Mouse (Mus musculus) testis, postnatal 14 days (tissue): ENCODE measurements around the gene Abhd12.
"Not testable (repeated sequence)": the region's sequence is repeated elsewhere in the genome, so short reads cannot be mapped to it uniquely, and the experiment has no call there.

Experiments
- DNase-seq: peaks from one replicate; pipeline ENCODE4 v3.0.0; 2021; ENCODE audit warnings: low spot score

The Abhd12 gene

DNA sequence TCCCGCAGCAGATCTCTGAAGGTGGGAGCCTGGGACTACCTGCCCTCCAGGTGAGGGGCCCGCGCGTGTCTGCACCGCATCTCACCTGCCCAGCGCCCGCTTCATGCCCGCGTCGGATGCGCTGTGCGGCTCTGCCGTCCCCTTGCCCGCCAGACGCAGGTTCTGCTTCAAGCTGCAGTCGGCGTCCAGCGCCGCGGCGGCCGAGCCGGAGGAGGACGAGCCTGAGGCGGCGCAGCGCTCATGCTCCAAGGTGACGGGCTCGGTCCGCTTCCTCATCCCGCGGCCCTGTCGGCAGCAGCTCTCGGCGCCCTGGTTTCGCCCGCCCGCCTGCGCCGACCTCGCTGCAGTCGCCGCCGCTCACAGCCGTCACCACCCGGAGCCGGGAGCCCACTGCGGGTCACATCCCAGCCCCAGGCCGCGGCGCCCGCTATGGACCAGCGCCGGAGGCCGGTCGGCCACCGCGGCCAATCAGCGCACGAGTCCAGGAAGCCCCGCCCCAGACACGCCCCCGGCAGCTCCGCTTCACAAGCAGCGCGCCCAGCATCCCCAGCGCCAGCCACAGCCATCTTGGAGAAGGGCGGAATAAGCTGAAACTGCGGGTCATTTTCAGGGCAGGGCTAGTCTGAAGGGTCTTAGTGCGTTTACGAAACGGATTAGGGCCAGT is at the start of gene Abhd12:
Gene Abhd12, minus strand, starts transcription at position 470 of the 664 bp plus-strand sequence.
- peak; percentile 98 for DNase-seq

GRCm38 (mm10) chr2:150951201-150951600 is 46.7 kb upstream of the Abhd12 start:
- DNase-seq, result no peak

GRCm38 (mm10) chr2:150950056-150950455 is 45.5 kb upstream of the Abhd12 start:
- no peak for DNase-seq

DNA sequence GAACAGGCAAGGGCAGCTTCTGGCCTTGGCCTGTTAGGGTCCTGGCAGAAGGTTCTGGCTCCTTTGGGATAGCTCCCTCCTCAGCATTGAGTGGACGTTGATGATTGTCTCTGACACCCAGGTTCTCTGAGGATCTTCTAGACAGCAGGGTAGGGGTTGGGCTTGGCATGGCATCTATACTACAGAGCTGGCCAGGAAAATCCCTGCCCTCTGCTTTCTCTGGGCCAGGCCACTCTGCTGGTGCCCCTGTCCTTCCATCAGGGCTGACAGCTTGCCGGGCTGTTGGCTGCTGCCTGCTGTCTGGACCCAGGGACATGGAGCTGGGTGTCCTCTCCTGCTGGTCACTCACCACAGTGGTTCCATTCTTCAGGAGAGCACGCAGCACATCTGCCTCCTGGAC is 45.1 kb upstream of the Abhd12 start:
- no peak for DNase-seq

DNA sequence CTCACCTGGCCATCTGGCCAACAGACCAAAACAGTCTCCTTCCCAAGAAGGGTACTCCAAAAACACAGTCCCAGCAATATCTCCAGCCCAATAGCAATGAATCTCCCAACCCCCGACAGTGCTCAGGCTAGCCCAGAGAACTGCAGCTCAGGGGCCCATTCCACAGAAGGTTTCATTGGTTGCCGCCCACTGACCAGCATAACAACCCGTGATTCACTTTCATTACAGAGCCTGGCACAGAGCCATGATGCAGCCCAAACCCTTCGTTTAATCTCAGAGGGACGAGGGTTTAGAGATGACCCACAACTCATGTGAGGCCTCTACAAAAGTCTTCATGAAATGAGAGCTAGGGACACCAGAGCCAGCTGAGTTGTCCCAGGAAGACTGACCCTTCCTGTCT is 44.2 kb upstream of the Abhd12 start:
- DNase-seq, result no peak

- DNase-seq, result not testable (repeated sequence)
Observed at GRCm38 (mm10) chr2:150947880-150948611, 43.5 kb upstream of the Abhd12 start.

DNA sequence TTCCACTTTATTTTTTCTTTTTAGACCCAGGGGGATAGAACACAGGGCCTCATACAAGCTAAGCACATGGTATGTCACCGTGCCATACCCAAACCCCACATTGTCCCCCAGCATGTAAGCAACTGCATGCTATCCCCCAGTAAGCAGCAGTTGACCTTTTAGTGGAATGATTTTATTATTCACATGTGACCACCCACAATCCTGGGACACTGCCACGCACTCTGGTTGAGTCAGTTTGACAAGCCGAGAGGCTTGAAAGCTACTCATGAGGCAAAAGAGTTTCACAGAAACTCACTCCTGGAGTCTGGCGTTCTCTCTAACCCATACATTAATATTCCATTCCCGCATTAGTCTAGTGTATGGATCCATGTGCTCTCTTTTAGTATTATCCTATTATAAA is 42.8 kb upstream of the Abhd12 start:
- DNase-seq, result not testable (repeated sequence)

DNA sequence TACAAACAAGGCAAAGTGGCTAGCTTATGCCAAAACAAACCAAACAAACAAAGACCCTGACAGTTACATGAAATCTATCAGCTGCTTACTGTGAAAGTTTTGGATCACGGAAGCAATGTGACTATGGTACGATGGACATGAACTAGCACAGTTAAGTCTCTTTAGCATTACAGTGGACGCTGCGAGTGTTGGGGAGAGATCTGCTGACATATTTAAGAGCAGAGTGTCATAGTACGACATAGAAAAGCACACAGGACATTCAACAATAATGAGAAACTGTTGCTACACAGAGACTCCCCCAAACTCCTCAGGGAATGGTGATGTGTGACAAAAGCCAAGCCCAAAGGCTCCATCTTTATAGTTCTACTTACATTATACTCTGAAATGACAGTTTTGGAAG is 39.5 kb upstream of the Abhd12 start:
- no peak for DNase-seq

GRCm38 (mm10) chr2:150934659-150935058 is 30.1 kb upstream of the Abhd12 start:
- no peak for DNase-seq

DNA sequence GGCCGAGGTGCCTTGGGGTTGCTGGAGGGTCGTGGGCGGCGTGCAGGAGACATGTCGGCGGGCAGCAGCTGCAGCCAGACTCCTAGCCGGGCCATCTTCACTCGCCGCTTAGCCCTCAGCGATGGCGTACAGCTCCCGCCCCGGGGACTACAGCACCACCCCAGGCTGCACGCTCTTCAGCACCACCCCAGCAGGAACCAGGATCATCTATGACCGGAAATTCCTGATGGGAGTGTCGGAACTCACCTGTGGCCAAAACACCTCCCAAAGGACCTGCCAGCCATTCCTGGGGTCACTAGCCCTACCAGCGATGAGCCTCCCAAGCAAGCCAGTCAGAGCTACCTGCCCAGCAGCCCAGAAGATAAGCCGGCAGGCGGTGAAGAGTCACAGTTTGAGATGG is 28.9 kb upstream of the Abhd12 start:
- no peak for DNase-seq

DNA sequence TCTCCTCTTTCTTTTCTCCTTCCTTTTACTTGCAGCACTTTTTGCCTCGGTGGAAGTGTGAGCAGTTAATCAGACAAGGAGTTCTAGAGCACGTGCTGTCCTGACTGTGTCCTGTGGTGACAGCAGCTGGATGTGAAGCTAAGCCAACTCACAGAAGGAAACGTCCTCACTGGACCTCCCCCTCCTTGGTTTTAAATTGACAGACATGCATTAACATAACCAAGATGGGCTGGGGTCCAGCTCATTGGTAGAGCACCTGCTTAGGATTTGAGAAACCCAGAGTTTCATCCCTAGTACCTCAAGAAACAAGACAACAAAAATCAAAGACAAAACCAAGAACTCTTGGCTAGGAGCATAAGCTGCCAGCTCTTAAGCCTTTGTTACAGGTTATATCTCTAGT is 26.3 kb upstream of the Abhd12 start:
- no peak for DNase-seq

DNA sequence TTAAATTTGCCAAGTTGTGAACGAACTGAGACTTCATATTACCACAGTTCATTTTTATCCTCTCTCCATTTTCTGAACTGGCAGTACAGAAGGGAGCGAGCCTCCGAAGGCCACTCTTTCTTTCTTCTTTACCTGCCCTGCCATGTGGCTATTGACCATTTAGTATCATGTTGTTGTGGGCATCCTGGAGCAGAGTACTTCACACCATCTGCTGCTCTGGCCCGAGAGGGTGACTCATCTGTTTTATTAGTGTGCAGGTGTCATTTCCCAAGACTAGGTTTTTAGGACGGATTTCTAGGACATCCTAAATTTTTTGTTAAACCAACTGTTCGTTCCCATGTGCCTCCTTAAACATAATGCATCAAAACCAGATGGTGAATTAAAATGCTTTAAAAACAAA is 24.6 kb upstream of the Abhd12 start:
- no peak for DNase-seq

DNA sequence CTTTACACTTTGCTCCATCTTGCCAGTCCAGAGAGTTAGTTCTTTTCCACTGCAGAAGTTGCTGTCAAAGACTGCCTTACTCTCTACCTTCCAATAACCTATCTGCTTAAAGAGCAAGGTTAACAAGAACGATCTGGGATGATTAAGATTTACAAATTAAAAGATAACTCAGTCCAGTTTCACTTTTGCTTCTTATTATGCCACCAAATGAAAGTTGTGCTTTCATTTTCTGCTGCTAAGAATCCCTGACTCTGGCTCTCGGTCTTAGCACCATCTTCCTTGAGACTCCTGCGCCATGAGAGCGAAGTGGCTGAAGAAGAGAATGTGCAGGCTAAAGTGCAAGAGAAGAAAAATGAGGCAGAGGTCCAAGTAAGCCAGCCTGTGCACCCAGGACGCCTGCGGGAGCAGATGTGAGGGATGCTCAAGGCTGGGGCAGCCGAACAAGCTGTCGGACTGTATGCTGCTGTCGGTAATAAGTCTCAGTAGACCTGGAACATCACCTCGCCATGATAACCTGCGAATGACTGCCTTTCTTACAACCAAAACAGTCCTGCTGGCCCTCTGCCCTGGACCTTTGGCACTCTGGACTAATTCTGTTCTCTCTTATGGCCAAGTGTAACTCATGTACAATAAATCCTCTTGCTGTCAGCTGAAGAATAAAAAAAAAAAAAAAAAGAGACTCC is 22.6 kb upstream of the Abhd12 start:
- DNase-seq, result no peak

DNA sequence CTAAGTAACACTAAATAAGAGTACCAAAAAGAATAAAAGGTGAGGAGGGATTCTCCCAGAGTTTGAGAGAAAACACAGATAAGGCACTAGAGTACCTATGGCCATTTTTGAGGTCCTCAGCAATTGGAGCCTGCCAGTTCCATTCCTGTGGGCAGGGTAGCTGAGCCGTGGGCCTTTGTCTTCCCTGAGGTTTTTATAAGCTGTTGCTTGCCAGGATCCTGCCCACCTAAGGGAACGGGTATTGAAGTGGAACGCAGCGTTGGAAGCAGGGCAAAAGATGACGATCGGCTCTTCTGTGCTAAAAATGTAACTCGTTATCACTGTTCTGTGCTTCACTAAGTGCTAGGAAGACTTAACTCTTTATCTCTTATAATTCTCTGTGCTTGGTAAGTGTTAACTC is 19.0 kb upstream of the Abhd12 start:
- DNase-seq, result no peak

- DNase-seq, result no peak
Observed at GRCm38 (mm10) chr2:150923026-150923425, 18.5 kb upstream of the Abhd12 start.

- DNase-seq, result no peak
Observed at GRCm38 (mm10) chr2:150922165-150922564, 17.6 kb upstream of the Abhd12 start.

DNA sequence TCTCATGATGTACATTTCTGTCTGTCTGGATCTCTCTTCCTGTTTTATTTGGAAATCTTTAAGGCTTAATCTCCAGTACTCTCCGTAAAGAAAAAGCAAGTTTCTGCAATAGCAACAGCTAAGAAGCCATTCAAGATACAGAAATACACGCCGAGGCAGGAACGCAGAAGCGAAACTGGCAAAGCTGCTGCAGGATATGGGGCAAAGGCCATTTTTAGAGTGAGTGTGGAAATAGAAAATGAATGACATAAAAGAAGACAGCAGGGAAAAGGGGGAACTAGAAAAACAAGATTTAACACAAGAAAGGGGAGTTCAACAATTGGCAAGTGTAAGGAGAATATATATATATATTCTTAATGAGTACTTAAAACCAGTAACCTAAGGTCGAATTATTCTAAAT is 17.2 kb upstream of the Abhd12 start:
- no peak for DNase-seq

- no peak for DNase-seq
Observed at GRCm38 (mm10) chr2:150920543-150920942, 16.0 kb upstream of the Abhd12 start.

- no peak for DNase-seq
Observed at GRCm38 (mm10) chr2:150918720-150919119, 14.2 kb upstream of the Abhd12 start.

GRCm38 (mm10) chr2:150915786-150916185 is 11.2 kb upstream of the Abhd12 start:
- no peak for DNase-seq

GRCm38 (mm10) chr2:150914781-150915515 is 10.4 kb upstream of the Abhd12 start:
- DNase-seq, result no peak

DNA sequence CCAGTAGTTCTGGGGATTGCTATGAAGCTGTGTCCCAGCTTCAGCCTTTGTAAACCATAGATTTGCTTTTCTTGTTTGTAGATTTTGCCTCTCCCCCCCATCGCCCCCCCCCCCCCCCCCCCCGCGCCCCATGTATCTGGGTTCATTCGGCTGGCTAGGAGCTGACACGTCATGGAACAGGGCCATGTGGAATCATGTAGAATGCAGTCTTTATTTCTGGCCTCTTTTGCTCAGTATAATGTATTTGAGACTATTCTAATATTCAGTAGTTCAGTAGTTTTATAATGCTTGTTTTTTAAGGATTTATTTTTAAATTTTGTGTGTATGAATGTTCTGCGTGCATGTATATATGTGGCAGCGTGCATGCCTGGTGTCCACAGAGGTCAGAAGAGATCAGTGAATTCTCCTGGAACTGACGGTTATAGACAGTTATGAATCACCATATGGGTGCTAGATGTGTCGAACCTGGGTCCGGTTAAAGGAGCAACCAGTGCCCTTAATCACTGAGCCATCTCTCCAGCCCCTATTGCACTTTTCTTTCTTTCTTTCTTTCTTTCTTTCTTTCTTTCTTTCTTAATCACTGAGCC is 5.8 kb upstream of the Abhd12 start:
- DNase-seq, result no peak
